Mouse (Mus musculus) CD4-positive helper T cell, adult 2 months (primary cell): Measurements from ENCODE around the gene Ralgps2.

ENCODE experiments used
- DNase-seq: peaks from one replicate; pipeline ENCODE4 v3.0.0-alpha.2; 2012; ENCODE audit warnings: low read depth, missing footprints, low spot score

Gene Ralgps2

GRCm38 (mm10) chr1:156955926-156956760 lies 16.7 kb upstream of the Ralgps2 start:
- DNase-seq, result peak; percentile 93

DNA sequence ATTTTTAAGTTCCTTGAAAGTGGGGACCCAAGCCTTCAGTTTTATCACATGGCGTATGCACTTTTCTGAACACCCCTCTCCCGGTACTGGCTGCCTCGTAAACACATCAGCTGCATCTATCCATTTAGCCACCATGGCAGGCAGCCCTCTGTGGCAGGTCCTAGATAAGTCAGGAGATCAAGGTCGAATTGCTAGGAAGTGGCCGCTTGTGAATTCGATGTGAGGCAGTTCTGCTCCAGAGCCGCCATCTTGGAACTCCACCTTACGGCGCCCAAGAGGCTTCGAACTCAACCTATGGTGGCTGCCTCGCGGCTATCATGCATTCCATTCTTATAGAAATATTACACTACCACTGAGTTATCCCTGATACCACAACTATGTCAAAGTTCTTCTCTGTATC lies 14.8 kb upstream of the Ralgps2 start:
- no peak for DNase-seq

DNA sequence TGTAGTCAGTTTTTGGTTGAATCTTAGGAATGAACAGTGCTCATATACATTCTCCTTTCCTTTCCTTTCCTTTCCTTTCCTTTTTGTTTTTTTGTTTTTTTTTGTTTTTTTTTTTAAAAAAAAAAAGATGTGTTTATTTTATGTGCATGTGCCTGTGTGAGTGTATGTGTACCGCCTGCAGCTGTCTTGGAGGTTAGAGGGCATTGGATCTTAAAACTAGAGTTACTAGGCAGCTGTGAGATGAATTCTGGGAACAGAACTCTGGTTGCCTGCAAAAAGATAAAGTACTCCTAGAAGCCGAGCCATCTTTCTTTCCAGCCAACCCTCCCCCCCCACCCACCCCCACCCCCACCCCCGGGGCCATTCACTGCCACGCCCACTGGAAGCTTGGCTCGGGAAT lies 10.9 kb upstream of the Ralgps2 start:
- DNase-seq, result no peak

GRCm38 (mm10) chr1:156940584-156940983 lies 1.2 kb upstream of the Ralgps2 start:
- no peak for DNase-seq

- no peak for DNase-seq
Measured at GRCm38 (mm10) chr1:156940142-156940522, 706 bp upstream of the Ralgps2 start.

DNA sequence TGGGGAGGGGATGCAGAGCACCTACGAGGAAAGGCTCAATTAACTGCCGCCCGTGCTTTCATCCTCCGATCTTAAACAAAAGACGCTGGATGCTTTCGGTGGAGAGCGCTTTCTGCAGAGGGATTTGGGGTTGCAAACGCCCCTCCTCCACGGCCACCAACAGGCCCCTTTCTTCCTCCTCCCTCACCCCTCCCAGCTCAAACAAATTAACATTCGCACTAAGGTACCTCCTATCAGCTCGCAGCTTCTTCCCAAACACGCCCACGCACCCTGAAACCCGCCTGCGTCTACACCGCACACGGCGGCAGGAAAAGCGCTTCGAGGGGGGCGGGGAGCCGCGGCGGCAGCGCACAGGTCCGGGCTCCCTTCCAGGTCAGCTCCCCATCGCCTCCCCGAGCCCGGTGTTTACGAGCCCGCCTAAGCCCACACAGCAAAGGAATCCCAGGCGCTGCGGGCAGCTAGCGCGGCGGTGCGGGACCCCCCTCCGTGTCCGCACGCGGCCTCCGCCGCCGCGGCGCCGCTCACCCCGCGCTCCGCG lies 652 bp downstream of the Ralgps2 start:
- DNase-seq, result peak; percentile 90

GRCm38 (mm10) chr1:156937436-156937835 lies 2.0 kb downstream of the Ralgps2 start:
- DNase-seq, result no peak

DNA sequence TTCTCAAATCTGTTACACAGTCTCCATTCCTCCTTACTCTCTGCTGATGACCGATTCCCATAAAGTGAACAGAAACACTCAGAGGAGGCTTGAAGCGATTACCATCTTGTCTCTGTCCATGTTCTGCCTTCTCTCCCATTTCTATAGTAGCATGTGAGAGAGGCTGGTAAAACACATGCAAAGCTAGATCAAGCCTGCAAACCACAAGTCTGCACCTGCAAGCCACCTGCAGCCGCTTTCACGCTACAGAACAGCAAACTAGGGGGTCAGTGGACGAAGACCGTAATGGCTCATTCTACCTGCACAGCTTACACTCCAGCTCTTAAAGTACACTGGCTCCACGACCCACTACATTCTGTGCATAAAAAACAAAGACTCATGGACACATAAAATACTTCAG lies 5.7 kb downstream of the Ralgps2 start:
- no peak for DNase-seq

GRCm38 (mm10) chr1:156932036-156932774 lies 7.2 kb downstream of the Ralgps2 start:
- DNase-seq, result no peak

DNA sequence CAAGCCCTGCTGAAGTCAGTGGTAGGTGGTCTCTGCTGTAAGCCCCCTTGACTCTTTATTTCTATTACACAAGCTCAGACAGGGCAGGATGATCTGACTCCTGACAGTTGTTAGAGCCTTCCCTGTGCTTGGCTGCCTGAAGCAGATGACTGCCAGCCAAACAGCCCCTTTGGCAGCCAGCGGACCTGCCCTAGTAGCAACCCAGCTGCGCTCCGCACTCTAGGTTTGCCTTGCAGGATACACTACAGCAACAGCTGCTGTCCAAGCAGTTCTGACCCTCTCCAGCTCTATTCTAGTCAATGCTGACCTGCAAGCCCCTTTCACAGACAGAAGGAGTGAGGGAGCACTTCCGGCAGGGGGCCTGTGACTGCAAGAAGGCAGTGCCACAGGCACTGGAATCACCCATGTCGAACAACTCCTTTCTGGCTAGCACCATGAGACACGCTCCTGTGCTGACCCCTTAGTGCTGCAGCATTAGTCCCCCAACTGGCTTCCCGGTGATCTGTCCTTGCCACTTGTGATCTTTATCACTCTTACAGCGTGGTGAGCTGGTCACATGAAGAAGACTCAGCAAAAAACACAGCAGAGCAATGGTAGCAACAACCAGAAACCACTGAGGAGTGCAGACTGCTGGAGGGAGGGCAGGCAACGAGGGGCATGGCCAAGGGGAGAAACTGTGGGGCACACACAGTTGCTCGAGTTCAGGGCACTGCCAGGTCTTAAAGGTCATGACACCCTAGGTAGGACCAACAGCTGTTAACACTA lies 8.1 kb downstream of the Ralgps2 start:
- no peak for DNase-seq

- DNase-seq, result no peak
Measured at GRCm38 (mm10) chr1:156930263-156930662, 9.2 kb downstream of the Ralgps2 start.

DNA sequence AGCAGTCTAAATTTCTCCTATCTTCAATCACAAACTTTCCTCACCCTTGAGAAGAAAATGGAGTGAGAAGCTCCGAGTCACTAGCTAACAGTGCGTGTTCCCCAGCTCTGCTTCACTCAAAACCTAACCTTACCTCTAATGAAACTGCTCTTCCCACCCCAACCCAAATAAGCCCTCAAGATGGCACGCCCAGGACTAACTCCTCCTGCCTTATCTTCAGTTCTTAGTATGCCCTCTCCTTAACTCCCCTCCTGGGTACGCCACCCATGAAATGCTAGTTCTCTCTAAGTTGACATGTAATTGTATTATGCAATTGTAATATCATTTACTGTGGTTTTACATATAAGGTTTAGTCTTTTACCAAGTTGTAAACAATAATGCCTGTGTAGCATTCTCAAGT lies 11.2 kb downstream of the Ralgps2 start:
- no peak for DNase-seq

- no peak for DNase-seq
Measured at GRCm38 (mm10) chr1:156923511-156923910, 15.9 kb downstream of the Ralgps2 start.

GRCm38 (mm10) chr1:156922921-156923320 lies 16.5 kb downstream of the Ralgps2 start:
- no peak for DNase-seq

DNA sequence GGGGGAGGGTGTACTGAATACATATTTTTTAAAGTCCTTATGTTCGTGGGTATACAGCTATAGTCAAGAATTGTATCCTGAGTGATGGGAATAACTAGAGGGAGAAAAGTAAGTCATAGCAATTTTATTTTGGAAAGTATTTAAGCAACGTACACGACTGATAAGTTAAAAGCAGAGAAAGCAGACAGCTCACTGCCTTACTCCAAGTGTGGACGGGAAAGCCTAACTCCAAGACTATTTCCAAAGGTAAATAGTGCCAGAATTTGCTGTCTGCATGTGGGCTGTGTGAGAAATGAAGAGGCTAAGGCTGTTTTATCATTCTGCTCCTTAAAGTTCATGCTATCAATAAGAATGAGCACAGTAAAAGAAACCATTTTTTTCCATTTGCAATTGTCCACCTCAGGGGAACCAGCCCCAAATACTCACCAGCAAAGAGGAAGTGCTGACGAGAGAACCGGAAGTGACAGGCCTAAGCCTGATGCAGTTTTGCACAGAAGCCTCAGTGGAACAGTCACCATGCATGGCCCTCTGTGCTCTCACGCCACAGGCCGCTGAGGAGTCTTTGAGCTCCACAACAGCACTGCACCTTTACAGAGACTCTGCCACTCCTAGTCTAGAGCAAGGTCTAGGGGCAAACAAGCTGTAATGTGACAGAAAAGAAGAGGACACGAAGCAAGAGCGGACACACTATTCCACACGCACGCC lies 18.0 kb downstream of the Ralgps2 start:
- peak; percentile 44 for DNase-seq

DNA sequence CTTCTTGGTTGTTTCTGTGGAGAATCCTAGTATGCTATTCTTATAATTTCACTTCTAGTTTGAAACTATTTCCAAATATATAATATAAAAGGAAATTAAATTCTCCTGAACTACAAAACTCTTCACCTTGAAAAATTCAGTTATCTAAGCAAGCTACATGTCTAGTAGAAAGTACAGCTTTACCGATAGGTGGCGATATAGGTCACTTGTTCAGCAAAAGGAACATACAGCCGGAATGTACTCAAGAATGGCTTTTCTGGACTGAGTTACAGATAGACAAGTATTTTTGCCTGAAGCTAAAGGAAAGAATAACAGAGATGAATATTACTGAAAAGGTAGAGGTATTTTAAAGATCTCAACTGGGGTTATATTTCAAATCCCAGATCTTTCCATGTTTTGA lies 22.0 kb downstream of the Ralgps2 start:
- peak; percentile 75 for DNase-seq

GRCm38 (mm10) chr1:156916361-156916760 lies 23.1 kb downstream of the Ralgps2 start:
- DNase-seq, result no peak

DNA sequence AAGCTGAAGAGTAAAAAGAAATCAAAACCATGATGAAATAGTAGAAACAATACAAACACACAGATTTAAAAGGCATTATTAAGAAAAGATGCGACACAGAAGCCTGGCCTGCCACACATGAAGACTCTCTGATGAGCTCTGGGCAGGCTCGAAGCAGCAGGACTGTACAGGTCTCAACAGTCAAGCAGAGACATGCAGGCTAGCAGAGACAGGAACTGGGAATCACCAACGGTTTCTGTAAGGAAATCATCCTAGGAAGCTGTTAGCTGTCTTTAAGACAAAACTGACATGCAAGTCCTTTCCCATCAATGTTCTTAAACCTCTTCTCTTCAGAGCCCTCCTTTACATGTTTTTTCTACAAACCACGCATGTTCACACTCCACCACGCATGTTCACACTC lies 24.5 kb downstream of the Ralgps2 start:
- DNase-seq, result no peak

DNA sequence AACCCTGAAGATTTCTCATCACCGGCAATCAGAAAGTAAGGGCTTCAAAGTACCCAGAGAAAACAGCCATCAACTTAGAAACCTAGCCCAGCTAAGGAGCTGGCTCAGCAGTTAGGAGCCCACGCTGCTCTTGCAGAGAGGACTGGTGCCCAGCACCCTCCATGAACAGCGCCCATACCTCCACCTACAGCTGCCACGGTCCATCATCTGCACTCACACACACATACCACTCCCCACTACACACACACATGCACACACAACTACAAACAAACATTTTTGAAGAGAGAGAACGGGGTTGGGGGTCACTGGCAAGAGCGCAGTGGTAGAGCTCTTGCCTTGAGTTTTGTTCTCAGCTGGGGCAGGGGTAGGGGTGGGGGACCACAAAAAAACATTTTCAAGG lies 26.2 kb downstream of the Ralgps2 start:
- DNase-seq, result no peak

DNA sequence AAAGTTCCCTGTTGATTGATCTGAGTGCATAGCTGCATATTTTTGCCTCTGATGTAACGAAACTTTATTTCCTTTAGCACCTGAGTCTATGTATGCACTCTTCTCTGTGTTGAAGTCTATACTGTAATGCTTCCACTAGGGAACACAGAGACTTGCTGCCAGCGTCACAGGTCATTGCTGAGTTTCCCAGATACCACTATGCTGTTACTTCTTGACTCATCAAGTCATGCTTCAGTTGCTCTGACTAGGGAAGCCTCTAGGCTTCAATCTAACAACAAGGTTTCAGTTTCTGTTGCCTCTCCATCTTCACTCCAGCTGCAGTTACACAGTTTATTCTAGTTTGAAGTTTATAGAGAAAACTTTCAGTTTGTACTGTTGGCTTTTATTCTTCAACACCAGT lies 28.5 kb downstream of the Ralgps2 start:
- DNase-seq, result peak; percentile 33

GRCm38 (mm10) chr1:156909866-156910265 lies 29.6 kb downstream of the Ralgps2 start:
- no peak for DNase-seq
